Mouse (Mus musculus) lung, postnatal 0 days (tissue): Measurements from ENCODE around the gene Tmem87b. TPM values are rescaled to one million over a fixed set of nuclear protein-coding genes. Genes with fewer than 3 reads are reported as not detected.
A peak's percentile ranks its signal among the peaks of the same experiment; 100 is the strongest.

Experiments used
- ATAC-seq: fragments of 200-750 bp; cut with Nextera tagmentation; 2 replicates; pipeline ENCODE4 v1.8.0; 2017; ENCODE audit warnings: moderate library complexity
- DNase-seq: peaks from one replicate; pipeline ENCODE4 v3.0.0-alpha.2; 2016; ENCODE audit warnings: low spot score
- H3K27ac ChIP-seq: fragments of 300-500 bp; sonication (generic); 2 replicates; pipeline ENCODE4 v1.5.1; 2014; ENCODE audit warnings: antibody characterized with exemption, mild to moderate bottlenecking, low read length, mixed read lengths
- H3K27me3 ChIP-seq: fragments of 300-500 bp; sonication (generic); replicated peaks from 2 replicates; pipeline ENCODE4 v1.6.1; 2014; ENCODE audit warnings: low read length, mixed read lengths; ENCODE audit not compliant: insufficient read depth
- H3K36me3 ChIP-seq: fragments of 300-500 bp; sonication (generic); 2 replicates; pipeline ENCODE4 v1.6.1; 2014; ENCODE audit warnings: low read length, mixed read lengths; ENCODE audit not compliant: insufficient read depth
- H3K4me1 ChIP-seq: fragments of 300-500 bp; sonication (generic); 2 replicates; pipeline ENCODE4 v1.6.1; 2014; ENCODE audit warnings: antibody characterized with exemption, low read depth, low read length, mixed read lengths; ENCODE audit not compliant: insufficient read depth
- H3K4me2 ChIP-seq: fragments of 300-500 bp; sonication (generic); replicated peaks from 2 replicates; pipeline ENCODE4 v1.6.1; 2014; ENCODE audit warnings: low read depth, mild to moderate bottlenecking, low read length, moderate library complexity, mixed read lengths
- H3K4me3 ChIP-seq: fragments of 300-500 bp; sonication (generic); 2 replicates; pipeline ENCODE4 v1.5.1; 2014; ENCODE audit warnings: low read depth, low read length
- H3K9ac ChIP-seq: fragments of 300-500 bp; sonication (generic); replicated peaks from 2 replicates; pipeline ENCODE4 v1.6.1; 2014; ENCODE audit warnings: low read depth, mild to moderate bottlenecking
- H3K9me3 ChIP-seq: fragments of 300-500 bp; sonication (generic); 2 replicates; pipeline ENCODE4 v1.6.1; 2016; ENCODE audit warnings: low read length, mixed read lengths
- CTCF ChIP-seq: IDR thresholded peaks from 2 replicates; pipeline ENCODE4 v1.5.1; 2016; ENCODE audit warnings: antibody characterized with exemption, mild to moderate bottlenecking
- EP300 ChIP-seq: IDR thresholded peaks from 2 replicates; pipeline ENCODE4 v1.6.1; 2016; ENCODE audit warnings: antibody characterized with exemption, mild to moderate bottlenecking, control low read depth
- WGBS: fragments of 180-500 bp; shearing (Covaris S2); extraction: QIAGEN DNeasy Blood & Tissue Kit; methylation state at CpG from one replicate; pipeline ENCODE4 v1.1.7; 2014; 5-methylcytosine and 5-hydroxymethylcytosine counted together
- polyA plus RNA-seq: library from polyadenylated mRNA; unstranded; fragments of >200 nt; fragmentation: Nextera tagmentation; extraction: Ambion mirVana; gene quantifications from 2 replicates; pipeline ENCODE4 v1.2.1, GENCODE M21; 2015

The Tmem87b gene
- polyA plus RNA-seq, 1 experiment from 2014 or later = 40.0 TPM

DNA sequence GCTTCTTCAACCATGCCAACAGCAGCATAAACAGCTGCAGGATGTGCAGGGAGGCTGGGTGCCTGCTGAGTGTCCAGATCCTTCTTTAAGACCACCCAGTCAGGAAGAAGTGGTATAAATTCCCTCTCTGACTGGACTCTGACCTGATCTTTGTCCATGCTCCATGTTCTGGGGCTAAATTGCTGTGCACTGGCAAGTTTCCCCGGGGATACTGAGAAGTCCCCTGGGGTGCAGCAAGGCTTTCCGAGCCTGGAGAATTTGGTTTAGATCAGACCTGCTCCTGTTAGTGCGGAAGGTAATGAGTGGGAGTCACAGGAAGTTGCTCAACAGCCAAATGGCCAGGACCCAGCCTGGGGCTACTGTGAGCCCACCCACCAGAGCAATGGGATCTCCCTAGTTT lies 47.1 kb downstream of the Tmem87b start:
- Histone ChIP-seq H3K9me3 (no peaks in the 10 kb centered on the region), H3K4me2 (no peak overlapping the region), H3K36me3 (no peaks in the 10 kb centered on the region)

DNA sequence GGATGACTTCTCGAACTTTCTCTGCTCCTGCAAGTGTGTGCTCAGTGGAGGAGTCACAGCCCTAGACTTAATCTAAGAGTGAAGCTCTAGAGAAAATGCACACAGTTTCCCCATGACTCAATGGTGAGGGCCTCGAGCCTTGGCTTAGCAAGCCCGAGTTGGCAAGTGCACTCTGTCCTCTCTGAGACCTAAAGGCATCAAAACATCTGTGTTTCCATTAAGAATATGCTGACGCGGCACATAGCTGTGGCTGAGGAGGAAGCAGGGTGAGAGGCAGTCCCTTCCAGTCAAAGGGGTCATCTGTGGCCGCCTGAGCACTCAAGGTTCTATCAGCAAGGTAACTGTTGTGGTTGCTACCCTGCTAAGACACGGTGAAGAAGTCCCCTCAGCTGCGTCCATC lies 53.7 kb downstream of the Tmem87b start:
- TF ChIP-seq EP300 = no peak
- TF ChIP-seq CTCF = no peak
- H3K9ac ChIP-seq = no peak overlapping the region
- no peak overlapping the region for H3K27ac ChIP-seq
- no peak for DNase-seq
- WGBS = 64% methylated on average over 8 of the region's 8 CpGs
- H3K4me3 ChIP-seq = no peak overlapping the region
- no peaks in the 10 kb centered on the region for H3K36me3 ChIP-seq
- no peaks in the 10 kb centered on the region for H3K4me1 ChIP-seq
- H3K9me3 ChIP-seq = no peaks in the 10 kb centered on the region
- no peak overlapping the region for H3K4me2 ChIP-seq
- H3K27me3 ChIP-seq = no peaks in the 10 kb centered on the region
- ATAC-seq = no peak

More for the DNA sequence above, 47.1 kb downstream of the Tmem87b start:
- no peak overlapping the region for H3K9ac ChIP-seq
- no peak for TF ChIP-seq EP300
- no peak for DNase-seq
- H3K27ac ChIP-seq = no peak overlapping the region
- no peak for ATAC-seq
- H3K27me3 ChIP-seq = peaks cover 4% of the 10 kb centered on the region; the same call in 1 of the 2 replicates
- H3K4me3 ChIP-seq = no peak overlapping the region
- 47% methylated on average over 3 of the region's 3 CpGs for WGBS
- peaks cover 2% of the 10 kb centered on the region; the same call in 1 of the 2 replicates for H3K4me1 ChIP-seq

GRCm38 (mm10) chr2:128872256-128872655 lies 54.3 kb downstream of the Tmem87b start:
- WGBS = 89% methylated on average over 9 of the region's 9 CpGs
- no peak for DNase-seq

DNA sequence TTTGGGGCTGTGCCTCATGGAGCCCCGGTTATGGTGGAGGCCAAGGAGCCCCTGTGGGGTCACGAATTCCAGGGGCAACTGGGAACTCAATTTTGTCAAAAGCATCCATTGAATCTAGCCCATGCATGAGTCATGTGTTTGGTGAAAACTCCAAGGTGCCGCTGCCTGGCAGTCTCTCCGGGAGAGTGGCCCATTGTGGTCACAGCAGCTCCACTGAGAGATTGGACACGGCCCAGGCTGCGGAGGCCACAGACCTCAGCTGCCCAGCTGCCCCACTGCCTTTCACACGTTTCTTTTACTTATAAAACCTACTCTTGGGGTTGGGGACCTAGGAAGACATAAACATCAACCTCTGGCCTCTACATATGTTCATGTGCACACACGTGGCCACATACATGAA lies 57.6 kb downstream of the Tmem87b start:
- TF ChIP-seq EP300 (no peak), CTCF (no peak)
- Histone ChIP-seq H3K27me3 (no peaks in the 10 kb centered on the region), H3K9ac (no peak overlapping the region), H3K4me3 (no peak overlapping the region), H3K36me3 (no peaks in the 10 kb centered on the region), H3K4me1 (no peaks in the 10 kb centered on the region), H3K4me2 (no peak overlapping the region), H3K27ac (no peak overlapping the region), H3K9me3 (no peaks in the 10 kb centered on the region)
- ATAC-seq (no peak), DNase-seq (no peak)
- 73% methylated on average over 8 of the region's 8 CpGs for WGBS

More at GRCm38 (mm10) chr2:128872256-128872655, 54.3 kb downstream of the Tmem87b start:
- H3K4me3 ChIP-seq = no peak overlapping the region
- H3K27ac ChIP-seq = no peak overlapping the region
- no peak overlapping the region for H3K9ac ChIP-seq
- no peak for TF ChIP-seq EP300
- TF ChIP-seq CTCF = no peak
- H3K4me1 ChIP-seq = no peaks in the 10 kb centered on the region
- H3K27me3 ChIP-seq = no peaks in the 10 kb centered on the region
- H3K4me2 ChIP-seq = no peak overlapping the region
- no peak for ATAC-seq
- H3K36me3 ChIP-seq = no peaks in the 10 kb centered on the region
- no peaks in the 10 kb centered on the region for H3K9me3 ChIP-seq

DNA sequence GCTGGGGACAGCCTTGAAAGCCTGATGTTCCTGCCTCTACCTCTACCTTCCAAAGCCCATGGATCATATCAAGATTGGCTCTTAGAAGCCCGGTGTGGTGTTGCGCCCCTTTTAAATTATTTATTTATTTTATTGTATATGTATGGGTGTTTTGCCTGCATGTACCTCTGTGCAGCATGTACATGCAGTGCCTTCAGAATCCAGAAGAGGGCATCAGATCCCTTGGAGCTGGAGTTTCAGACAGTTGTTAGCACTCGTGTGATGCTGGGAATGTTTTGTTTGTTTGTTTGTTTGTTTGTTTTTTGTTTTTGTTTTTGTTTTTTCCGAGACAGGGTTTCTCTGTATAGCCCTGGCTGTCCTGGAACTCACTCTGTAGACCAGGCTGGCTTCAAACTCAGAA lies 63.3 kb downstream of the Tmem87b start:
- no peaks in the 10 kb centered on the region for H3K36me3 ChIP-seq
- no peaks in the 10 kb centered on the region for H3K4me1 ChIP-seq
- ATAC-seq (no peak), DNase-seq (peak; percentile 18)
- H3K9ac ChIP-seq = no peak overlapping the region
- no peak overlapping the region for H3K4me2 ChIP-seq
- peak; percentile 58 for TF ChIP-seq CTCF
- TF ChIP-seq EP300 = no peak
- no peak overlapping the region for H3K4me3 ChIP-seq
- 56% methylated on average over 4 of the region's 4 CpGs for WGBS
- no peaks in the 10 kb centered on the region for H3K27me3 ChIP-seq
- no peak overlapping the region for H3K27ac ChIP-seq
- no peaks in the 10 kb centered on the region for H3K9me3 ChIP-seq

DNA sequence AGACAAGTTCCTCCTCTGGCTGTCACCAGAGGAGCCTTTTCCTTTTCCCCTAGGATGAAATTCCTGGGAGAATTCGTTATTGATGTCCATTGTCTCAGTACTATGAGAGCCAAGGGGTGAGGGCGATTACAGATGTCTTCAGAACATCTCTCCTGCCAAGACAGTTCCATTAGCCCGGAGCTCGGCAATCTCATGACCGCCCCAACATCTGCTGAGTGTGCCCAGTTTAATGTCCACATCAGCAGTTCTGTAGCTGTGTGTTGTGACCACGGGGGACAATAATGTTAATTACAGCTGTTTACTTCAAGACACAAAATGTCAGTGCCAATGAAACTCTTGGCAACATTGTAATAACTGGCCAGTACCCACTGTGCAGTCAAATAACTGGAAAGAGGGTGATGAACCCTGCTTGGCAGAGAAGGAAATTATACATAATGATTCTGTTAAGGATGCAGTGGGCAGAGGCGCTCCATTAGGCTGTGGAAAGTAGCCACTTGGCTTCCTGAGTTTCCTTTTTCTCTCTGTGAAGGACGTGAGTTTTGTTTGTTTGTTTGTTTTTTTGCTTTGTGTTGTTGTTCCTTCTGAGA lies 67.4 kb downstream of the Tmem87b start:
- Histone ChIP-seq H3K9ac (no peak overlapping the region), H3K4me1 (no peaks in the 10 kb centered on the region), H3K36me3 (no peaks in the 10 kb centered on the region), H3K9me3 (no peaks in the 10 kb centered on the region), H3K27ac (no peak overlapping the region), H3K27me3 (no peaks in the 10 kb centered on the region), H3K4me3 (no peak overlapping the region), H3K4me2 (no peak overlapping the region)
- DNase-seq = no peak
- 69% methylated on average over 8 of the region's 8 CpGs for WGBS
- TF ChIP-seq EP300 (no peak), CTCF (no peak)
- ATAC-seq = no peak
